Mouse (Mus musculus): ENCODE results near the gene Fgf11.

DNA sequence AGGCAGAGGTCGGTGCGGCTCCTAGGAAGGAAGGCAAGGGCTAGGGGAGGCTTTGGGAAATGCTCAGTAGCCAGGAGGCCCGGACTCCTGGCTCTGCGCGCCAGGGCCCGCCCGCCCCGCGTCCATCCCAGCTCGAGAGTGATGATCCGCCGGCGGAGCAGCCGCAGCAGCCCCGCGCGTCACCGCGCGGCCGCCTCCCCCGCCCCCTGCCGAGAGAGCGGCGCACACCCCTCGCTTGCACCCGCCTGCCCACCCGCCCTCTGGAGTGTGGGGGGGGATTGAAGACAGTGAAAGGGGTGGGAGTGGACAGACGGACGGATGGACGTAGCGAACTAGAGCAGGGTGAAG, 35.9 kb upstream of the Fgf11 start, which contains the start of gene Nlgn2:
- TF ChIP-seq CTCF (conservative IDR thresholded peaks at IDR 0.05; ENCODE audit: low read length) (no peak), POU5F1 (IDR thresholded peaks at IDR 0.05; ENCODE audit: borderline replicate concordance, low read length) (no peak)

Data from E14TG2a.4 (cell line).